Mouse (Mus musculus) activated CD4-positive, CD25-positive, alpha-beta regulatory T cell, adult 4 months (primary cell): Measurements from ENCODE around the gene Herc4. TPM values are rescaled to one million over a fixed set of nuclear protein-coding genes. Genes with fewer than 3 reads are reported as not detected.

Experiments
- ATAC-seq: one replicate; pipeline ENCODE4 v1.8.0; 2017
- polyA plus RNA-seq, 2 experiments: library from polyadenylated mRNA; unstranded; fragments of 100-300 nt; shearing (Covaris generic); gene quantifications; one replicate each; pipeline ENCODE4 v1.2.1; 2017

Gene Herc4
- polyA plus RNA-seq, 2 experiments from 2014 or later: 76.2 to 80.8 TPM

DNA sequence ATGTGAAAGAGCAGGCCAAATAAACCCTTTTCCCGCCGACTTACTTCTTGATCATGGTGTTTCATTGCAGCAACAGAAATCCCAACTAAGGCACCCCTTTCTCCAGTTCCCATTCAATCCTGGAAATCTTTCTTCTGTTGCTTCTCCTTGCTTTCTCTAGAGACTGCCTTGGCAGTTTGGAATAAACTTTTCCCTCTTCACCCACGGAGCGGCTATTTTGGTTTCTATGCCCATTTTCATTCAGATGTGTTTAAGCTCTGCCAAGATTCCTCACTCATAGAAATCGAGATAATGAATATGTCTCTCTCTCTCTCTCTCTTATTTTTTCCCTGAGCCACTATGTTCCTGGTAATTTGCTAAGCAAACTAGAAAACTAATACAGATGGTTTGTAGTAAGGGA is 108.5 kb downstream of the Herc4 start:
- ATAC-seq: no peak

- ATAC-seq: no peak
Measured at GRCm38 (mm10) chr10:63360502-63360901, 116.9 kb downstream of the Herc4 start.

- ATAC-seq: no peak
Measured at GRCm38 (mm10) chr10:63365918-63366455, 122.4 kb downstream of the Herc4 start.

DNA sequence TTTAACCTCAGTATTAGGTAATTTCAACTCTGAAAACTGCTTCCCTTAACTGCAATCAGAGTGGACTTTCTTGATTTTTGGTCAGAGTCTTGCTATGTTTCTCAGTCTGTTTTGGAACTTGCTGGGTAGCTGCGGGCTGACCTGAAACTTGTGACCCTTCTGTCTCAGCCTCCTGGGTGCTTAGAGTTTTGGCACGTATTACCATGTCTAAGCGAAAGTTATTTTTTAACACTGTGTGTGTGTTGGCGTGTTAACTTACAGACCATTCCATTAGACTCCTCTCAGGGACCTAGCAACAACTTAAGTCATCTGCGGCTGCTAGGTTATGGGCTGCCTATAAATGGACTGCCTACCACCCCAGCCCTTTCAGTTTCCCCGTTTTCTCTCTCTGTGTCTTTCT is 123.8 kb downstream of the Herc4 start:
- ATAC-seq: no peak

Other genes starting within 250 kb of the Herc4 start
- 10 to 100 TPM; 66.3 to 75.6 TPM for gene Hnrnph3, start 219.6 kb upstream of the Herc4 start, polyA plus RNA-seq
- under 1 TPM in 1 of 2 experiments, not detected in 1; 0.44 TPM for gene Pbld2, start 219.5 kb upstream of the Herc4 start, polyA plus RNA-seq
- not detected for gene Pbld1, start 183.6 kb upstream of the Herc4 start, polyA plus RNA-seq
- gene Atoh7, start 144.2 kb upstream of the Herc4 start, polyA plus RNA-seq: not detected
- gene Mypn, start 39.9 kb upstream of the Herc4 start, polyA plus RNA-seq: under 1 TPM in 1 of 2 experiments, not detected in 1; 0.12 TPM
- gene Sirt1, start 137.9 kb downstream of the Herc4 start, polyA plus RNA-seq: 10 to 100 TPM in 1 of 2 experiments, 1 to 10 TPM in 1; 6.6 to 10.5 TPM
- 1 to 10 TPM; 5.0 to 7.5 TPM for gene Dnajc12, start 138.6 kb downstream of the Herc4 start, polyA plus RNA-seq
- gene Gm7075, start 178.0 kb downstream of the Herc4 start, polyA plus RNA-seq: not detected
- under 1 TPM in 1 of 2 experiments, not detected in 1; 0.26 TPM for gene Ctnna3, start 186.3 kb downstream of the Herc4 start, polyA plus RNA-seq